Mouse (Mus musculus): ENCODE measurements around the gene Brd2.
"Not testable (repeated sequence)": the region's sequence is repeated elsewhere in the genome, so short reads cannot be mapped to it uniquely, and the experiment has no call there.

The Brd2 gene

GRCm38 (mm10) chr17:34122188-34122984 is at the start of gene Brd2:
TSS of gene Brd2 (minus strand) at chr17:34122634.
- peak; percentile 96 to 97 for DNase-seq (ENCODE audit: low spot score in 2 of 2)

- DNase-seq (ENCODE audit: low spot score in 2 of 2) = peak; percentile 79 to 89
Observed at GRCm38 (mm10) chr17:34170877-34171498, 48.6 kb upstream of the Brd2 start.

GRCm38 (mm10) chr17:34170487-34170876 is 48.0 kb upstream of the Brd2 start:
- no peak for DNase-seq (ENCODE audit: low spot score in 2 of 2)

GRCm38 (mm10) chr17:34169279-34169678 is 46.8 kb upstream of the Brd2 start:
- DNase-seq (ENCODE audit: low spot score in 2 of 2) = peak; percentile 60 to 71

GRCm38 (mm10) chr17:34165033-34165730 is 42.7 kb upstream of the Brd2 start:
- peak in 1 of 2 experiments; percentile 42 for DNase-seq (ENCODE audit: low spot score in 2 of 2)

GRCm38 (mm10) chr17:34164202-34164895 is 41.9 kb upstream of the Brd2 start:
- DNase-seq (ENCODE audit: low spot score in 2 of 2) = peak in 1 of 2 experiments; percentile 29

- no peak for DNase-seq (ENCODE audit: low spot score in 2 of 2)
Observed at GRCm38 (mm10) chr17:34155534-34155933, 33.1 kb upstream of the Brd2 start.

GRCm38 (mm10) chr17:34152923-34153322 is 30.5 kb upstream of the Brd2 start, which contains the start of gene H2-DMb1:
TSS of gene H2-DMb1 (plus strand) at chr17:34153072.
- DNase-seq (ENCODE audit: low spot score in 2 of 2) = peak; percentile 56 to 73

- peak in 1 of 2 experiments; percentile 84 for DNase-seq (ENCODE audit: low spot score in 2 of 2)
Observed at GRCm38 (mm10) chr17:34144960-34145371, 22.5 kb upstream of the Brd2 start.

GRCm38 (mm10) chr17:34144221-34144620 is 21.8 kb upstream of the Brd2 start:
- not testable (repeated sequence) for DNase-seq (ENCODE audit: low spot score in 2 of 2)

- no peak for DNase-seq (ENCODE audit: low spot score in 2 of 2)
Observed at GRCm38 (mm10) chr17:34143461-34143860, 21.0 kb upstream of the Brd2 start.

GRCm38 (mm10) chr17:34143033-34143432 is 20.6 kb upstream of the Brd2 start, which contains the start of gene H2-DMb2:
TSS of gene H2-DMb2 (plus strand) at chr17:34143307.
- peak in 1 of 2 experiments; percentile 92 for DNase-seq (ENCODE audit: low spot score in 2 of 2)

- DNase-seq (ENCODE audit: low spot score in 2 of 2) = no peak
Observed at GRCm38 (mm10) chr17:34142456-34143010, 20.1 kb upstream of the Brd2 start.

GRCm38 (mm10) chr17:34141448-34141847 is 19.0 kb upstream of the Brd2 start:
- no peak for DNase-seq (ENCODE audit: low spot score in 2 of 2)

- no peak for DNase-seq (ENCODE audit: low spot score in 2 of 2)
Observed at GRCm38 (mm10) chr17:34140240-34140639, 17.8 kb upstream of the Brd2 start.

GRCm38 (mm10) chr17:34139416-34139815 is 17.0 kb upstream of the Brd2 start:
- DNase-seq (ENCODE audit: low spot score in 2 of 2) = no peak

- DNase-seq (ENCODE audit: low spot score in 2 of 2) = no peak
Observed at GRCm38 (mm10) chr17:34138655-34139054, 16.2 kb upstream of the Brd2 start.

- no peak for DNase-seq (ENCODE audit: low spot score in 2 of 2)
Observed at GRCm38 (mm10) chr17:34137601-34138000, 15.2 kb upstream of the Brd2 start.

- peak; percentile 99 for DNase-seq (ENCODE audit: low spot score in 2 of 2)
Observed at GRCm38 (mm10) chr17:34135297-34136224, 13.1 kb upstream of the Brd2 start.

GRCm38 (mm10) chr17:34134451-34134850 is 12.0 kb upstream of the Brd2 start:
- no peak for DNase-seq (ENCODE audit: low spot score in 2 of 2)

Data from natural killer cell, adult 2 months (primary cell).